Mouse (Mus musculus) layer of hippocampus, adult 8-10 months (tissue): Measurements from ENCODE around the gene Ankrd27. TPM values are rescaled to one million over a fixed set of nuclear protein-coding genes. Genes with fewer than 3 reads are reported as not detected.

Source experiments
- DNase-seq, 2 experiments: peaks; one replicate each; pipeline ENCODE4 v3.0.0; 2022; ENCODE audit warnings: low spot score in 2 of 2
- total RNA-seq, 4 experiments: library from RNA; stranded (reverse); gene quantifications; 2 replicates each; pipeline ENCODE4 v1.2.4; 2022

The Ankrd27 gene
- total RNA-seq, 4 experiments from 2014 or later, result 38.4 to 49.5 (median 43.6) TPM

- DNase-seq, result no peak
Observed at GRCm38 (mm10) chr7:35688276-35688675, 102.2 kb downstream of the Ankrd27 start.

Other genes with a start within 250 kb of the Ankrd27 start
- gene Faap24, start 189.4 kb upstream of the Ankrd27 start, total RNA-seq, result 1 to 10 TPM; 4.0 to 5.9 (median 5.6) TPM
- gene Cep89, start 189.2 kb upstream of the Ankrd27 start, total RNA-seq, result 10 to 100 TPM; 14.4 to 31.0 (median 19.2) TPM
- not detected for gene Slc7a9, start 137.4 kb upstream of the Ankrd27 start, total RNA-seq
- gene Tdrd12, start 48.5 kb upstream of the Ankrd27 start, total RNA-seq, result 1 to 10 TPM in 3 of 4 experiments, under 1 TPM in 1; 0.23 to 1.7 (median 1.2) TPM
- 10 to 100 TPM; 65.4 to 80.5 (median 73.1) TPM for gene Nudt19, start 29.9 kb upstream of the Ankrd27 start, total RNA-seq
- under 1 TPM; 0.25 to 0.45 (median 0.29) TPM for gene Rgs9bp, start 662 bp upstream of the Ankrd27 start, total RNA-seq
- gene Pdcd5, start 61.3 kb downstream of the Ankrd27 start, total RNA-seq, result 10 to 100 TPM; 53.4 to 59.6 (median 54.9) TPM
- gene Dpy19l3, start 168.2 kb downstream of the Ankrd27 start, total RNA-seq, result 10 to 100 TPM; 73.1 to 97.4 (median 87.4) TPM
- 10 to 100 TPM; 30.6 to 35.0 (median 33.3) TPM for gene Zfp507, start 216.8 kb downstream of the Ankrd27 start, total RNA-seq